Mouse (Mus musculus): ENCODE measurements around the gene Hivep2. TPM values are rescaled to one million over a fixed set of nuclear protein-coding genes. Genes with fewer than 3 reads are reported as not detected.

Hivep2 gene
- polyA plus RNA-seq, 1 experiment from 2014 or later: 6.5 TPM

GRCm38 (mm10) chr10:13964501-13965281, 1.2 kb upstream of the Hivep2 start:
- H3K4me2 ChIP-seq (replicated peaks): peak overlapping the region; percentile 95
- peak overlapping the region; percentile 99 for H3K27ac ChIP-seq
- ATAC-seq (ENCODE audit: low FRiP score): peak; percentile 18
- no peaks in the 10 kb centered on the region for H3K4me1 ChIP-seq
- peak overlapping the region; percentile 70 for H3K4me3 ChIP-seq
- no peaks in the 10 kb centered on the region for H3K9me3 ChIP-seq (replicated peaks)
- H3K36me3 ChIP-seq: no peaks in the 10 kb centered on the region
- H3K9ac ChIP-seq: peak overlapping the region; percentile 79
- under 1% methylated on average over 63 of the region's 65 CpGs for WGBS
- 0 out of 2 replicates have a peak, but pooled peaks cover 4% of the 10 kb centered on the region for H3K27me3 ChIP-seq

GRCm38 (mm10) chr10:13965316-13965973, 430 bp upstream of the Hivep2 start:
- Histone ChIP-seq H3K27me3 (0 out of 2 replicates have a peak, but pooled peaks cover 4% of the 10 kb centered on the region), H3K9ac (peak overlapping the region; percentile 79)

GRCm38 (mm10) chr10:13966830-13967450, 1.1 kb downstream of the Hivep2 start:
- peak overlapping the region; percentile 95 for H3K4me2 ChIP-seq (replicated peaks)
- no peaks in the 10 kb centered on the region for H3K36me3 ChIP-seq
- peak; percentile 69 for ATAC-seq (ENCODE audit: low FRiP score)
- peak overlapping the region; percentile 70 for H3K4me3 ChIP-seq
- H3K4me1 ChIP-seq: no peaks in the 10 kb centered on the region
- peak overlapping the region; percentile 79 for H3K9ac ChIP-seq
- H3K9me3 ChIP-seq (replicated peaks): no peaks in the 10 kb centered on the region
- H3K27me3 ChIP-seq: 0 out of 2 replicates have a peak, but pooled peaks cover 4% of the 10 kb centered on the region
- under 1% methylated on average over 48 of the region's 66 CpGs for WGBS
- peak overlapping the region; percentile 99 for H3K27ac ChIP-seq

More at GRCm38 (mm10) chr10:13965316-13965973, 430 bp upstream of the Hivep2 start:
- H3K27ac ChIP-seq: peak overlapping the region; percentile 99
- no peaks in the 10 kb centered on the region for H3K9me3 ChIP-seq (replicated peaks)
- peak overlapping the region; percentile 70 for H3K4me3 ChIP-seq
- H3K4me2 ChIP-seq (replicated peaks): peak overlapping the region; percentile 95
- H3K36me3 ChIP-seq: no peaks in the 10 kb centered on the region
- peak; percentile 78 for ATAC-seq (ENCODE audit: low FRiP score)
- WGBS: under 1% methylated on average over 45 of the region's 54 CpGs
- no peaks in the 10 kb centered on the region for H3K4me1 ChIP-seq

- H3K9ac ChIP-seq: peak overlapping the region; percentile 79
- peak; percentile 69 for ATAC-seq (ENCODE audit: low FRiP score)
These were observed 1.8 kb downstream of the Hivep2 start for GRCm38 (mm10) chr10:13967451-13968233.

GRCm38 (mm10) chr10:13968234-13968555, 2.3 kb downstream of the Hivep2 start:
- Histone ChIP-seq H3K9ac (peak overlapping the region; percentile 79), H3K4me1 (no peaks in the 10 kb centered on the region), H3K4me3 (peak overlapping the region; percentile 70), H3K27me3 (0 out of 2 replicates have a peak, but pooled peaks cover under 1% of the 10 kb centered on the region), H3K9me3 (replicated peaks) (no peaks in the 10 kb centered on the region), H3K36me3 (no peaks in the 10 kb centered on the region), H3K4me2 (replicated peaks) (peak overlapping the region; percentile 95), H3K27ac (peak overlapping the region; percentile 99)
- 11% methylated on average over 5 of the region's 5 CpGs for WGBS
- no peak for ATAC-seq (ENCODE audit: low FRiP score)

More at GRCm38 (mm10) chr10:13967451-13968233, 1.8 kb downstream of the Hivep2 start:
- under 1% methylated on average over 36 of the region's 36 CpGs for WGBS
- Histone ChIP-seq H3K4me3 (peak overlapping the region; percentile 70), H3K27ac (peak overlapping the region; percentile 99), H3K4me2 (replicated peaks) (peak overlapping the region; percentile 95), H3K4me1 (no peaks in the 10 kb centered on the region), H3K9me3 (replicated peaks) (no peaks in the 10 kb centered on the region), H3K27me3 (0 out of 2 replicates have a peak, but pooled peaks cover 4% of the 10 kb centered on the region), H3K36me3 (no peaks in the 10 kb centered on the region)

- 21% methylated on average over 8 of the region's 8 CpGs for WGBS
- ATAC-seq (ENCODE audit: low FRiP score): no peak
- H3K4me2 ChIP-seq (replicated peaks): no peak overlapping the region
These were observed 3.1 kb downstream of the Hivep2 start for GRCm38 (mm10) chr10:13968989-13969388.

GRCm38 (mm10) chr10:13970321-13970720, 4.4 kb downstream of the Hivep2 start:
- no peak overlapping the region for H3K27ac ChIP-seq
- H3K4me2 ChIP-seq (replicated peaks): no peak overlapping the region
- 76% methylated on average over 3 of the region's 3 CpGs for WGBS

More at GRCm38 (mm10) chr10:13968989-13969388, 3.1 kb downstream of the Hivep2 start:
- Histone ChIP-seq H3K36me3 (no peaks in the 10 kb centered on the region), H3K27ac (no peak overlapping the region), H3K9me3 (replicated peaks) (no peaks in the 10 kb centered on the region), H3K27me3 (no peaks in the 10 kb centered on the region), H3K9ac (no peak overlapping the region), H3K4me1 (no peaks in the 10 kb centered on the region), H3K4me3 (no peak overlapping the region)

GRCm38 (mm10) chr10:13971268-13971667, 5.4 kb downstream of the Hivep2 start:
- Histone ChIP-seq H3K4me2 (replicated peaks) (no peak overlapping the region), H3K36me3 (no peaks in the 10 kb centered on the region), H3K9me3 (replicated peaks) (no peaks in the 10 kb centered on the region), H3K4me1 (no peaks in the 10 kb centered on the region), H3K27me3 (no peaks in the 10 kb centered on the region), H3K4me3 (no peak overlapping the region), H3K9ac (no peak overlapping the region), H3K27ac (no peak overlapping the region)
- 43% methylated on average over 5 of the region's 5 CpGs for WGBS
- no peak for ATAC-seq (ENCODE audit: low FRiP score)

More at GRCm38 (mm10) chr10:13970321-13970720, 4.4 kb downstream of the Hivep2 start:
- Histone ChIP-seq H3K4me1 (no peaks in the 10 kb centered on the region), H3K36me3 (no peaks in the 10 kb centered on the region), H3K4me3 (no peak overlapping the region), H3K9ac (no peak overlapping the region), H3K27me3 (no peaks in the 10 kb centered on the region), H3K9me3 (replicated peaks) (no peaks in the 10 kb centered on the region)
- no peak for ATAC-seq (ENCODE audit: low FRiP score)

- 82% methylated on average over 7 of the region's 7 CpGs for WGBS
- Histone ChIP-seq H3K36me3 (no peaks in the 10 kb centered on the region), H3K27ac (no peak overlapping the region), H3K4me3 (no peak overlapping the region), H3K27me3 (no peaks in the 10 kb centered on the region), H3K4me2 (replicated peaks) (no peak overlapping the region), H3K4me1 (no peaks in the 10 kb centered on the region), H3K9ac (no peak overlapping the region), H3K9me3 (replicated peaks) (no peaks in the 10 kb centered on the region)
- no peak for ATAC-seq (ENCODE audit: low FRiP score)
These were observed 7.8 kb downstream of the Hivep2 start for GRCm38 (mm10) chr10:13973563-13974179.

- no peak overlapping the region for H3K9ac ChIP-seq
- H3K27me3 ChIP-seq: no peaks in the 10 kb centered on the region
- no peak overlapping the region for H3K4me3 ChIP-seq
- no peaks in the 10 kb centered on the region for H3K4me1 ChIP-seq
- H3K9me3 ChIP-seq (replicated peaks): no peaks in the 10 kb centered on the region
- WGBS: 81% methylated on average over 7 of the region's 7 CpGs
- no peak overlapping the region for H3K27ac ChIP-seq
- ATAC-seq (ENCODE audit: low FRiP score): no peak
- no peak overlapping the region for H3K4me2 ChIP-seq (replicated peaks)
- no peaks in the 10 kb centered on the region for H3K36me3 ChIP-seq
These were observed 8.6 kb downstream of the Hivep2 start for GRCm38 (mm10) chr10:13974472-13974871.

GRCm38 (mm10) chr10:13975861-13976260, 10.0 kb downstream of the Hivep2 start:
- no peak for ATAC-seq (ENCODE audit: low FRiP score)
- H3K36me3 ChIP-seq: no peaks in the 10 kb centered on the region
- no peaks in the 10 kb centered on the region for H3K9me3 ChIP-seq (replicated peaks)
- WGBS: 72% methylated on average over 4 of the region's 4 CpGs
- H3K9ac ChIP-seq: no peak overlapping the region
- H3K4me3 ChIP-seq: no peak overlapping the region
- no peaks in the 10 kb centered on the region for H3K4me1 ChIP-seq
- H3K27me3 ChIP-seq: no peaks in the 10 kb centered on the region
- no peak overlapping the region for H3K27ac ChIP-seq
- no peak overlapping the region for H3K4me2 ChIP-seq (replicated peaks)
